Mouse (Mus musculus) limb, embryonic 11.5 days (tissue): Measurements from ENCODE around the gene Mrps2. TPM values are rescaled to one million over a fixed set of nuclear protein-coding genes. Genes with fewer than 3 reads are reported as not detected.
A peak's percentile ranks its signal among the peaks of the same experiment; 100 is the strongest.

ENCODE experiments used
- ATAC-seq: fragments of 200-750 bp; cut with Nextera tagmentation; 2 replicates; pipeline ENCODE4 v1.8.0; 2017; ENCODE audit warnings: low read depth; ENCODE audit not compliant: insufficient number of reproducible peaks, low FRiP score, low TSS enrichment
- DNase-seq: peaks from one replicate; pipeline ENCODE4 v3.0.0-alpha.2; 2015; ENCODE audit warnings: low spot score
- H3K27ac ChIP-seq: fragments of 300-500 bp; sonication (generic); replicated peaks from 2 replicates; pipeline ENCODE4 v1.5.1; 2014; ENCODE audit warnings: low read depth, mild to moderate bottlenecking, low read length
- H3K27me3 ChIP-seq: fragments of 300-500 bp; sonication (generic); 2 replicates; pipeline ENCODE4 v1.6.1; 2014; ENCODE audit warnings: mild to moderate bottlenecking, low read length, mixed read lengths; ENCODE audit not compliant: control insufficient read depth, insufficient read depth
- H3K36me3 ChIP-seq: fragments of 300-500 bp; sonication (generic); 2 replicates; pipeline ENCODE4 v1.6.1; 2014; ENCODE audit warnings: mild to moderate bottlenecking, low read length, moderate library complexity, mixed read lengths; ENCODE audit not compliant: control insufficient read depth, insufficient read depth
- H3K4me1 ChIP-seq: fragments of 300-500 bp; sonication (generic); 2 replicates; pipeline ENCODE4 v1.6.1; 2014; ENCODE audit warnings: low read length, mixed read lengths; ENCODE audit not compliant: control insufficient read depth, insufficient read depth
- H3K4me2 ChIP-seq: fragments of 300-500 bp; sonication (generic); 2 replicates; pipeline ENCODE4 v1.6.1; 2014; ENCODE audit warnings: low read depth, mild to moderate bottlenecking, moderate library complexity; ENCODE audit not compliant: severe bottlenecking
- H3K4me3 ChIP-seq: fragments of 300-500 bp; sonication (generic); 2 replicates; pipeline ENCODE4 v1.5.1; 2014; ENCODE audit warnings: low read depth, low read length
- H3K9ac ChIP-seq: fragments of 300-500 bp; sonication (generic); 2 replicates; pipeline ENCODE4 v1.6.1; 2014; ENCODE audit warnings: mild to moderate bottlenecking, low read length
- H3K9me3 ChIP-seq: fragments of 300-500 bp; sonication (generic); 2 replicates; pipeline ENCODE4 v1.6.1; 2016; ENCODE audit warnings: low read length; ENCODE audit not compliant: control insufficient read depth
- WGBS: fragments of 180-500 bp; shearing (Covaris S2); extraction: QIAGEN DNeasy Blood & Tissue Kit; methylation state at CpG from one replicate; pipeline ENCODE4 v1.1.7; 2014; 5-methylcytosine and 5-hydroxymethylcytosine counted together
- polyA plus RNA-seq: library from polyadenylated mRNA; unstranded; fragments of >200 nt; fragmentation: Nextera tagmentation; extraction: Ambion mirVana; gene quantifications from 2 replicates; pipeline ENCODE4 v1.2.1, GENCODE M21; 2014

Mrps2 gene
- polyA plus RNA-seq, 1 experiment from 2014 or later, result 72.9 TPM

DNA sequence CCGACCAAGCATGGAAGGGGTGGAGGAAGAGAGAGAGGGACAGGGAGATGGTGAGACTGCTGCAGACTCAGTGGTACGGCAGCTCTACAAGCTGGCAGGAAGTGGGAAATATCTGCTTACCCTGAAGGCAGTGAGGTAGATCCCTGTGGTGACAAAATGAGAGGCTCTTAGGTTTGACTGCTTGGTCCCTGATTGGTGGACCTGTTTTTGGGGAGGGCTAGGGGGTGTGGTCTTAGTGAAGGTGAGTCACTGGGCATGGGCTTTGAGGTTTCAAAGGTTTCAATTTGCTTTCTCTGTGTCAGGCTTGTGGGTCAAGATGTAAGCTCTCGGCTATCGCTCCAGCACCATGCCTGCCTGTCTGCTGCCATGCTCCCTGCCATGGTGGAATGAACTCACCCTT lies 22.8 kb upstream of the Mrps2 start:
- no peak for DNase-seq
- ATAC-seq, result no peak
- Histone ChIP-seq H3K27ac (no peak overlapping the region), H3K9me3 (no peaks in the 10 kb centered on the region), H3K4me2 (no peak overlapping the region), H3K4me1 (no peaks in the 10 kb centered on the region), H3K9ac (no peak overlapping the region), H3K27me3 (no peaks in the 10 kb centered on the region), H3K36me3 (no peaks in the 10 kb centered on the region), H3K4me3 (no peak overlapping the region)
- 83% methylated on average over 4 of the region's 4 CpGs for WGBS

DNA sequence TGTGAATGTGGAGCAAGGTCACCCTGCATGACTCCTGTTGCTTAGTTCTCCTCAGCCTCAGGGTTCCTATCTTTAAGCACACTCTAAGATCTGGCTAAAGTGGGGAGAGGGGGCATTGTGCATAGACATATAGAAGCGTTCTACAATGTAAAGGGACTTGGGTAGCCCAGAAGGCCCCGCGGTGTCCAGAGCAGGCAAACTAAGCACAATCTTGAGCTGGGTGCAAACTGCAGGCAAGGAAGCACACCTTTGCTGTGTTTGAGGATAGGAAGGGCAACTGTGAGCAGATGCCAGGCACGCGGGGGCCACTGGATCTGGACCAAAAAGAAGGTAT lies 21.7 kb upstream of the Mrps2 start:
- WGBS, result 11% methylated on average over 5 of the region's 5 CpGs
- Histone ChIP-seq H3K4me1 (no peaks in the 10 kb centered on the region), H3K36me3 (no peaks in the 10 kb centered on the region), H3K27ac (no peak overlapping the region), H3K9ac (peak overlapping the region; percentile 78), H3K9me3 (no peaks in the 10 kb centered on the region), H3K4me2 (peak overlapping the region; percentile 95), H3K27me3 (no peaks in the 10 kb centered on the region), H3K4me3 (peak overlapping the region; percentile 62)
- no peak for DNase-seq
- no peak; the same call in 1 of the 2 replicates for ATAC-seq

DNA sequence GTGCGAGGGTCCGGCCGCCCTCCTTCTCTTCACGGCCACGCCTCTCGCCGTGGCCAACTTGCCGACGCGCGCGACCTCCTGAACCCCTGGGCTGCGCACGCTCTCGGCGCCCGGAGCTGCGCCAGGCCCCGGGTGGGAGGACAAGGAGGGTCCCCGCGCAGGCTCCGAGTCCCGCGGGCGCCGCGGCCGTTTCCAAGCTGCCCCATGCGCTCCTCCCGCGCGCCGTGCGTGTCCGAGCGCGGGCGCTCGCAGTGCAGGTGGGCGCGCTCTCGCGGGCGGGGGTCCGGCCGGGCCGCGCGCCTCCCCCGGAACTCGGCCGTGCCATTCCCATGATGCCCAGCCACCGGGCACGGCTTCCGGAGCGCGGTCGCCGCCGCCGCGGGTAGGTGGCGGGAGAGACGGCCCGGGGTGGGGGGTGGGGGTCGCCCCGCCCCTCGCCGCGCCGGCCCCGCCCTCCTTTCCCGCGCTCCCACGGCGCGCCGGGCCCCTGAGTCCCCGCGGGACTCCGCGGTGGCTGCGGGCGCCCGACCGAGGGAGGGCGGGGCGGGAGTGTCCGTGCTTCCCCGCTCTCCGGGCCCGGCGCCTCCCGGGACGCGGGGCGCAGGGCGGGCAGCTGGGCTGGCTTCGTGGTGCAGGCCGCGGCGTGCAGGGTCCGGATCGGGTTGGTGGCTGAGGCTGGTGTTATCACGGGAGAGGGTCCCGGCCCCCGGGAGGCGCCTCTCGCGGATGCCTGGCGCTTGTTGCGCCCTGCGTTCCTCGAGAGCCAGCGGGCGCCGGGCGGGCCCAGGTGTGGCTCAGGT lies 21.2 kb upstream of the Mrps2 start, which contains the start of gene Ppp1r26:
Gene Ppp1r26, plus strand, starts transcription at position 286 of the 800 bp plus-strand sequence.
- H3K9me3 ChIP-seq, result no peaks in the 10 kb centered on the region
- 1% methylated on average over 101 of the region's 118 CpGs for WGBS
- DNase-seq, result peak; percentile 58
- peak within 1 kb of the TSS; percentile 62 for H3K4me3 ChIP-seq
- no peaks in the 10 kb centered on the region for H3K4me1 ChIP-seq
- H3K9ac ChIP-seq, result peak within 1 kb of the TSS; percentile 78
- peak; percentile 20; the same call in 1 of the 2 replicates for ATAC-seq
- H3K36me3 ChIP-seq, result peaks cover 1% of the 10 kb centered on the region; the same call in 1 of the 2 replicates
- peak within 1 kb of the TSS; percentile 33; the same call in 1 of the 2 replicates for H3K27ac ChIP-seq
- peak within 1 kb of the TSS; percentile 95 for H3K4me2 ChIP-seq
- no peaks in the 10 kb centered on the region for H3K27me3 ChIP-seq

DNA sequence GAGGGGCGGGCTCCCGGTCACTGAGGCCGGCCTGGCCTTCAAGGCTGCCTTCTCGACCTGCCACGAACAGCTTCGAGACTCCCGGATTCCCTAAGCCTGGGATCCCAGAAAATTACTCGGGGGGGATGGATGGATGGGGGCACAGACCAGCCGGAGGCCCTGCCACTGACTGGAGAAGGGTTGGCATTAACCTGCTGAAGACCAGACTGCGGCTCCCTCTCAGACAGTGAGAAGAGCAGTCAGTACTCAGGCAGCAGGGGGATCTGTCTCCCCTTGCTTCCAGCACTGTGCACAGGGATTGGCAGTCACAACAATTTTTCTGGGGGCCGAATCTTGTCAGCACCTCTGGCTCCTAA lies 20.6 kb upstream of the Mrps2 start:
- Histone ChIP-seq H3K9me3 (no peaks in the 10 kb centered on the region), H3K27me3 (no peaks in the 10 kb centered on the region), H3K4me3 (peak overlapping the region; percentile 62), H3K4me1 (no peaks in the 10 kb centered on the region), H3K9ac (peak overlapping the region; percentile 78), H3K4me2 (peak overlapping the region; percentile 95), H3K27ac (no peak overlapping the region), H3K36me3 (peaks cover 2% of the 10 kb centered on the region; the same call in 1 of the 2 replicates)
- ATAC-seq (no peak; the same call in 1 of the 2 replicates), DNase-seq (no peak)
- 11% methylated on average over 11 of the region's 11 CpGs for WGBS

DNA sequence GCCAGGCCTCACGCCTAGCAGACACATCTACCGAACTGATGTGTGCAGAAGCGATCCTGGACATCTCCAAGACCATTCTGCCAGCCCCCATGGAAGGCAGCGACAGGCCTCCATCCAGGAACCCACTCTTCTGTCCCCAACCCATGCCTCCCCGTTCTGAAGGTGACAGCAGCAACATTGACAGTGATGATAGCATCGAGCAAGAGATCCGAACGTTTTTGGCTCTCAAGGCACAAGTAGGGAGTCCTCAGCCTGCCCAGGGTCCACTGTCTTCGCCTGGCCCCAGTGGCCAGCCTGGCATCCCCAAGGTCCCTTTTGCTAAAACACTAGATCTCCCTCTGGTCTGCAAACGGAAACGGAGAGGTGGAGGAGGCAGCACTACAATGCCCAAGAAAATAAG lies 16.2 kb upstream of the Mrps2 start:
- H3K27ac ChIP-seq, result no peak overlapping the region
- H3K36me3 ChIP-seq, result peaks cover 2% of the 10 kb centered on the region; the same call in 1 of the 2 replicates
- no peak for ATAC-seq
- no peaks in the 10 kb centered on the region for H3K9me3 ChIP-seq
- 92% methylated on average over 11 of the region's 11 CpGs for WGBS
- no peak for DNase-seq
- no peak overlapping the region for H3K9ac ChIP-seq
- no peaks in the 10 kb centered on the region for H3K4me1 ChIP-seq
- no peak overlapping the region for H3K4me2 ChIP-seq
- no peaks in the 10 kb centered on the region for H3K27me3 ChIP-seq
- H3K4me3 ChIP-seq, result no peak overlapping the region

DNA sequence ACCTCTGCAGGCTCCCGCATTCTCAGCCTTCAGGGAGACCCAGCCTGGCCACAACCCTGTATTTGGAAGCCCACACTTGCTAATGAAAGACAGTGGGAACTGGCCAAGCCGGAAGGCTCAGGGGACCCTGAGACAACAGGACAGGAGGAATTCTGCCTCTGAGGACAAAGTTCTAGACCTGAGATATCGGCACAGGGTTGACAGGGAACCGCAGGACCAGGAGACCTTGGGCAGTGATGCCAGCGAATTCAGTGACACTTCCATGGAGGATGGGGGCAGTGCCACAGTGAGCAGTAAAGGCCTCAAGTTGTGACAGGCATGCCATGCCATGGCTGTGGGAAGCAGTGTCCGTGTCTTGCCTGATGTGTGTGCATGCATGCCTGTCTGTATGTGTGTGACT lies 14.3 kb upstream of the Mrps2 start:
- H3K27me3 ChIP-seq, result no peaks in the 10 kb centered on the region
- WGBS, result 90% methylated on average over 6 of the region's 6 CpGs
- H3K4me3 ChIP-seq, result no peak overlapping the region
- ATAC-seq (no peak), DNase-seq (no peak)
- H3K4me2 ChIP-seq, result no peak overlapping the region
- no peak overlapping the region for H3K9ac ChIP-seq
- no peaks in the 10 kb centered on the region for H3K9me3 ChIP-seq
- H3K36me3 ChIP-seq, result peaks cover 2% of the 10 kb centered on the region; the same call in 1 of the 2 replicates
- H3K4me1 ChIP-seq, result no peaks in the 10 kb centered on the region
- no peak overlapping the region for H3K27ac ChIP-seq

DNA sequence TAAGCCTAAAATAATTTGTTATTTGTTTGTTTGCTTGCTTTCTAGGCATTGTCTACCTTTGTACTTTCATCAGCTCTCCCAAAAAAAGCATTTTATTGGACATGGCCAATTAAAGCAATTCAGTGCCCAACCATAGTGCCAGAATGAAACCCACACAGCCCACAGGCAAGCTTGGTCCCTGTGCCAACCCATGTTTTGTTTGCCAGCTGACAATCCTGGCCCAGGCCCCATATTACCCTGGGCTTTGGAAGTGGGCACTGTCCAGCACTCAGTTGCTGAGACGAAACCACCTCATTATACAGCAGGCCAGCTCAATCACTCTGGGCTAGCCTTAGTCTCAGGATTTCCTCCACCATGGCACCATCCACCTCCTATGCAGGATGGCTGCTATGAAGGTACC lies 11.2 kb upstream of the Mrps2 start:
- no peak overlapping the region for H3K4me3 ChIP-seq
- no peaks in the 10 kb centered on the region for H3K9me3 ChIP-seq
- H3K4me2 ChIP-seq, result no peak overlapping the region
- H3K9ac ChIP-seq, result no peak overlapping the region
- no peak overlapping the region for H3K27ac ChIP-seq
- H3K4me1 ChIP-seq, result no peaks in the 10 kb centered on the region
- no peaks in the 10 kb centered on the region for H3K27me3 ChIP-seq
- DNase-seq, result no peak
- ATAC-seq, result no peak
- H3K36me3 ChIP-seq, result peaks cover 2% of the 10 kb centered on the region; the same call in 1 of the 2 replicates
- 80% methylated on average over 1 of the region's 1 CpGs for WGBS

DNA sequence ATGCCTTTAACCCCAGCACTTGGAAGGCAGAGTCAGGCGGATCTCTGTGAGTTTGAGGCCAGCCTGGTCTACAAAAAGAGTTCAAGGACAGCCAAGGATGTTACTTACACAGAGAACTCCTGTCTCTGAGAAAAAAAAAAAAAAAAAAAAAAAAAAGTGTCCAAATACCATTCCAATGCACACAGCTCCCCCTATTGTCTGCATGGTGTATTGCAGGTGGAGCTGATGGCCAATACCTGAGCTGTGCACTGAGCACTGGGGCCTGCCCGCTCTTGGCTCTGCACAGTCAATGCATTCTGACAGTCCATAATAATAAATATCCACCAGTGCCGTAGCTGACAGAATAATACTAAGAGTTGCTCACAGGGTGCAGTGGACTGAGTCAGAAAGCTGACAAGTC lies 3.9 kb upstream of the Mrps2 start:
- Histone ChIP-seq H3K4me2 (no peak overlapping the region), H3K27ac (no peak overlapping the region), H3K9ac (no peak overlapping the region), H3K27me3 (no peaks in the 10 kb centered on the region), H3K4me3 (no peak overlapping the region), H3K4me1 (peaks cover 2% of the 10 kb centered on the region), H3K9me3 (no peaks in the 10 kb centered on the region), H3K36me3 (no peaks in the 10 kb centered on the region; the same call in 1 of the 2 replicates)
- DNase-seq (peak; percentile 82), ATAC-seq (no peak)
- WGBS, result 43% methylated on average over 3 of the region's 3 CpGs
